Mouse (Mus musculus) frontal cortex, adult (tissue): ENCODE measurements at regions not wholly inside any gene's neighbourhood (a gene's known extent, or its start where the extent isn't known, plus 50 kb on each side); places are given as distances from the start of the nearest gene placed in this dataset.

Source experiments
- ATAC-seq: cut with Nextera tagmentation; 2 replicates; pipeline ENCODE4 v1.9.2; 2017; ENCODE audit warnings: mild to moderate bottlenecking, moderate library complexity, mixed read lengths; ENCODE audit not compliant: low TSS enrichment

- peak; percentile 98 for ATAC-seq
Measured at GRCm38 (mm10) chr14:21932771-21933170, 56.6 kb downstream of the Zfp503 start.

- peak; percentile 61 for ATAC-seq
Measured at GRCm38 (mm10) chr14:21931944-21932343, 57.5 kb downstream of the Zfp503 start.

GRCm38 (mm10) chr14:21929048-21929447 is 60.4 kb downstream of the Zfp503 start:
- no peak for ATAC-seq

GRCm38 (mm10) chr14:21916671-21917070 is 67.9 kb upstream of the Comtd1 start:
- no peak for ATAC-seq

GRCm38 (mm10) chr14:21904498-21905395 is 56.0 kb upstream of the Comtd1 start:
- no peak for ATAC-seq

- ATAC-seq, result no peak
Measured at GRCm38 (mm10) chr14:21903562-21904497, 55.1 kb upstream of the Comtd1 start.

GRCm38 (mm10) chr14:21902856-21903255 is 54.1 kb upstream of the Comtd1 start:
- ATAC-seq, result no peak

GRCm38 (mm10) chr14:21902456-21902855 is 53.7 kb upstream of the Comtd1 start:
- ATAC-seq, result no peak

GRCm38 (mm10) chr14:21900951-21901350 is 52.2 kb upstream of the Comtd1 start:
- ATAC-seq, result no peak

- ATAC-seq, result no peak
Measured at GRCm38 (mm10) chr14:21900516-21900915, 51.7 kb upstream of the Comtd1 start.
